20 mouse cellular contexts compared by ENCODE assay signal in genomic region chr8:11831939-11832338, GRCm38 (mm10). TPM values are rescaled to one million over a fixed set of nuclear protein-coding genes. Genes with fewer than 3 reads are reported as not detected.
"Had no signal": no experiment of that assay in that cellular context is flagged by ENCODE, and none has a peak within 500 bp of the region (broad histone marks: within the 10 kb centered on the region; RNA-seq: fewer than 3 reads in every experiment).

No protein-coding gene starts in this region.

- H3K4me2 ChIP-seq: lung, embryonic 14.5 days; midbrain, embryonic 12.5 days; neural tube, embryonic 12.5 days; stomach, embryonic 15.5 days had no signal

- H3K27me3 ChIP-seq: midbrain, embryonic 12.5 days; neural tube, embryonic 12.5 days; stomach, embryonic 15.5 days had no signal

- H3K9ac ChIP-seq: liver, embryonic 14.5 days; lung, embryonic 14.5 days; midbrain, embryonic 12.5 days; neural tube, embryonic 12.5 days; stomach, embryonic 15.5 days had no signal

- H3K9me3 ChIP-seq: midbrain, embryonic 12.5 days; neural tube, embryonic 12.5 days; stomach, embryonic 15.5 days had no signal

- H3K27ac ChIP-seq: liver, embryonic 14.5 days; macrophage; midbrain, embryonic 12.5 days; neural tube, embryonic 12.5 days; stomach, embryonic 15.5 days; stomach, postnatal 0 days had no signal

- H3K4me3 ChIP-seq: midbrain, embryonic 12.5 days; neural tube, embryonic 12.5 days; stomach, embryonic 15.5 days had no signal

- H3K4me1 ChIP-seq: stomach, embryonic 15.5 days had no signal

- DNase-seq: lung, embryonic 14.5 days; lung, postnatal 10 days; midbrain, embryonic 14.5 days; right cerebral cortex, postnatal 14 days; thymus, adult 2 months; thymus, postnatal 14 days; thymus, postnatal 36 days had no signal

RNA-seq across cellular contexts. Expression of gene Tex29, which starts 8.3 kb away (rescaled TPM):
- total RNA-seq: megakaryocyte, adult 5-6 weeks; midbrain, postnatal 0 days; monocyte, adult 5-6 weeks; neutrophil, adult 5-6 weeks had no signal
- polyA plus RNA-seq: liver, embryonic 14.5 days; liver, embryonic 16.5 days; lung, embryonic 14.5 days; lung, embryonic 16.5 days; macrophage; midbrain, embryonic 14.5 days; midbrain, postnatal 0 days; spleen, adult 2 months; stomach, embryonic 15.5 days; stomach, postnatal 0 days; thymus, adult 2 months had no signal
